Mouse (Mus musculus): Measurements from ENCODE around the gene Rpl27. TPM values are rescaled to one million over a fixed set of nuclear protein-coding genes. Genes with fewer than 3 reads are reported as not detected.

Gene Rpl27
- total and polyA plus RNA-seq, 3 experiments = 595 to 2,621 TPM; not detected in 1

DNA sequence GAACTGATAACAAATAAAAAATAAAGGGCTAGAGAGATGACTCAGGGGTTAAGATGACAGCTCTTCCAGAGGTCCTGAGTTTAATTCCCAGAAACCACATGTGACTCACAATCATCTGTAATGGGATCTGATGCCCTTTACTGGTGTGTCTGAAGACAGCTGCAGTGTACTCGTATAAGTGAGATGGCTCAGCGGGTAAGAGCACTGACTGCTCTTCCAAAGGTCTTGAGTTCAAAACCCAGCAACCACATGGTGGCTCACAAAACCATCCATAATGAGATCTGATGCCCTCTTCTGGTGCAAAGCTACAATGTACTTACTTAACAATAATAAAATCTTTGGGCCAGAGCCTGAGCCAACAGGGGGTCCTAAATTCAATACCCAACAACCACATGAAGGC, 26.8 kb upstream of the Rpl27 start (continued):
- TF ChIP-seq USF2 (IDR thresholded peaks at IDR 0.05; ENCODE audit: borderline replicate concordance in 1 of 2, insufficient read depth in 1 of 2, low read depth in 1 of 2, low read length in 2 of 2) (no peak), MXI1 (IDR thresholded peaks at IDR 0.05; ENCODE audit: low read depth, low read length) (no peak), MYB (IDR thresholded peaks at IDR 0.05; ENCODE audit: low read depth, low read length) (no peak), POLR2A (IDR thresholded peaks at IDR 0.05; ENCODE audit: control insufficient read depth in 1 of 2, insufficient read depth in 1 of 2, low read depth in 1 of 2, low read length in 2 of 2, poor library complexity in 1 of 2) (no peak), SMC3 (IDR thresholded peaks at IDR 0.05; ENCODE audit: low read depth, low read length) (peak; percentile 23; the same call in 1 of the 2 replicates), POLR2AphosphoS2 (IDR thresholded peaks at IDR 0.05; ENCODE audit: low read length) (no peak), TBP (IDR thresholded peaks at IDR 0.05; ENCODE audit: low read depth, low read length) (peak; percentile 60), TAL1 (IDR thresholded peaks at IDR 0.05; ENCODE audit: low read length) (no peak), MYC (IDR thresholded peaks at IDR 0.05; ENCODE audit: low read depth, low read length) (0 out of 2 replicates have a peak, but pooled peaks have one; percentile 38), RAD21 (IDR thresholded peaks at IDR 0.05; ENCODE audit: low read depth, low read length) (no peak; the same call in 1 of the 2 replicates), UBTF (IDR thresholded peaks at IDR 0.05; ENCODE audit: borderline replicate concordance, insufficient read depth, low read depth, low read length) (no peak), E2F4 (IDR thresholded peaks at IDR 0.05; ENCODE audit: borderline replicate concordance, low read depth, low read length) (no peak)

DNA sequence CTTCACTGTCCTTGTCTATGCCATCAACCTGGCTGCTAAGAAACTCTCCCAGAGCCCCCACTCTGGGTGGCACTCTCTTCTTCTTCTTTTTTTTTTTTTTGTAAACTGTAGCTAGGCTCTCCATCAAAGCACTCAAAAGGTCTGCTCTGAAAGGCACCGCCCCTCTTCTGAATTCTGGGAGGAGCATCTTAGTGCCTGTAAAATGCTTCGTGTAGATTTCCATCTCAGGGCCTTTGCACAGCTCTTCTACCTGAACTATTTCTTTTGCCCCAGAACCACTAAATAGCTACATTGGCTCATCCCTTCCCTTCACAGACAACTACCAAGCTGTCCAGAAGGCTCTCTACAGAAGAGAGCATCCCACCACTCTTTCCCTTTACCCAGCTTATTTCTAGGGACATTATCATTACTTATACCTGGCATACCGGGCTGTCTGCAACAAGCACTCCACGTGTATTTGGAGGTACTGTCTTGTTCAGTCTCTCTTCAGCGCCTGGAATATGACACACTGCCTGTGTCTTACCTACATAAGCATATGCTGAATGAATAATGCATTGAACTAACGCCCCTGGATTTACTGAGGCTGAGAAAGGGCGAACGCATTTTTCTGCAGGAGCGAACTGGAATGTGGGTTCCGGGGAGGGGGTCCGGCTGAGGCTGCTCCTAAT, 25.5 kb upstream of the Rpl27 start:
- H3K9me3 ChIP-seq (replicated peaks; ENCODE audit: insufficient read depth, low read length) = no peaks in the 10 kb centered on the region
- peaks cover 2 to 19% of the 10 kb centered on the region in 2 experiments for H3K36me3 ChIP-seq (ENCODE audit: control insufficient read depth in 1 of 2, insufficient read depth in 2 of 2, low read length in 2 of 2)
- H3K4me1 ChIP-seq (ENCODE audit: control insufficient read depth in 1 of 2, insufficient read depth in 2 of 2, low read length in 2 of 2) = peaks cover 8 to 12% of the 10 kb centered on the region in 2 experiments
- peak overlapping the region; percentile 95 for H3K9ac ChIP-seq (ENCODE audit: control insufficient read depth, low read depth, low read length, poor library complexity, severe bottlenecking)
- peak overlapping the region; percentile 86 to 89 for H3K4me3 ChIP-seq (ENCODE audit: control insufficient read depth in 1 of 2, insufficient read depth in 1 of 2, low read depth in 2 of 2, low read length in 2 of 2)
- no peaks in the 10 kb centered on the region for H3K27me3 ChIP-seq (ENCODE audit: control insufficient read depth in 1 of 2, insufficient read depth in 2 of 2, low read length in 2 of 2)
- peak; percentile 90 for DNase-seq (ENCODE audit: low read depth, low spot score)
- H3K27ac ChIP-seq (ENCODE audit: control insufficient read depth, low read depth, low read length) = peak overlapping the region; percentile 85
- peaks cover 12% of the 10 kb centered on the region for H3K79me2 ChIP-seq (ENCODE audit: control insufficient read depth, insufficient read depth, low read length, poor library complexity)
- TF ChIP-seq GABPA (IDR thresholded peaks at IDR 0.05; ENCODE audit: low read depth, low read length) (no peak), MAX (IDR thresholded peaks at IDR 0.05; ENCODE audit: low read length) (peak; percentile 27; the same call in 1 of the 2 replicates), ETS1 (IDR thresholded peaks at IDR 0.05; ENCODE audit: low read depth, low read length) (no peak), CHD2 (IDR thresholded peaks at IDR 0.05; ENCODE audit: low read length) (no peak), SMC3 (IDR thresholded peaks at IDR 0.05; ENCODE audit: low read depth, low read length) (no peak), ZNF384 (IDR thresholded peaks at IDR 0.05; ENCODE audit: low read depth, low read length) (peak; percentile 93), UBTF (IDR thresholded peaks at IDR 0.05; ENCODE audit: borderline replicate concordance, insufficient read depth, low read depth, low read length) (no peak), MEF2A (IDR thresholded peaks at IDR 0.05; ENCODE audit: extremely low read depth, insufficient replicate concordance, low read depth, low read length, poor library complexity, severe bottlenecking) (no peak), NRF1 (IDR thresholded peaks at IDR 0.05; ENCODE audit: insufficient read depth, low read depth, low read length, poor library complexity, severe bottlenecking) (no peak), POLR2AphosphoS5 (IDR thresholded peaks at IDR 0.05; ENCODE audit: borderline replicate concordance, low read depth, low read length) (no peak), HCFC1 (IDR thresholded peaks at IDR 0.05; ENCODE audit: low read depth, low read length) (peak; percentile 23; the same call in 1 of the 2 replicates), POLR2AphosphoS2 (IDR thresholded peaks at IDR 0.05; ENCODE audit: low read length) (no peak), RCOR1 (IDR thresholded peaks at IDR 0.05; ENCODE audit: low read depth, low read length) (0 out of 2 replicates have a peak, but pooled peaks have one; percentile 37), JUND (IDR thresholded peaks at IDR 0.05; ENCODE audit: low read depth, low read length) (no peak), ELF1 (IDR thresholded peaks at IDR 0.05; ENCODE audit: low read depth, low read length) (no peak), SIN3A (IDR thresholded peaks at IDR 0.05; ENCODE audit: low read length) (no peak), MAZ (IDR thresholded peaks at IDR 0.05; ENCODE audit: low read depth, low read length) (0 out of 2 replicates have a peak, but pooled peaks have one; percentile 34), TAL1 (IDR thresholded peaks at IDR 0.05; ENCODE audit: low read length) (no peak), POLR2A (IDR thresholded peaks at IDR 0.05; ENCODE audit: control insufficient read depth in 1 of 2, insufficient read depth in 1 of 2, low read depth in 1 of 2, low read length in 2 of 2, poor library complexity in 1 of 2) (peak in 1 of 2 experiments; percentile 67; a peak in 2 of 4 replicates), KAT2A (conservative IDR thresholded peaks at IDR 0.05; ENCODE audit: low read depth, low read length) (no peak), E2F4 (IDR thresholded peaks at IDR 0.05; ENCODE audit: borderline replicate concordance, low read depth, low read length) (no peak), TCF12 (IDR thresholded peaks at IDR 0.05; ENCODE audit: low read depth, low read length) (no peak), TBP (IDR thresholded peaks at IDR 0.05; ENCODE audit: low read depth, low read length) (peak; percentile 83), RAD21 (IDR thresholded peaks at IDR 0.05; ENCODE audit: low read depth, low read length) (no peak), ZKSCAN1 (IDR thresholded peaks at IDR 0.05; ENCODE audit: low read depth, low read length) (no peak), USF1 (IDR thresholded peaks at IDR 0.05; ENCODE audit: low read depth, low read length) (no peak), CHD1 (IDR thresholded peaks at IDR 0.05; ENCODE audit: low read depth, low read length) (no peak), GATA1 (IDR thresholded peaks at IDR 0.05; ENCODE audit: low read depth, low read length) (no peak)

Data from MEL (cell line).